Mouse (Mus musculus) mammary gland, adult 2 months (tissue): ENCODE measurements around the gene Steap4. TPM values are rescaled to one million over a fixed set of nuclear protein-coding genes. Genes with fewer than 3 reads are reported as not detected.

ENCODE experiments used
- polyA plus RNA-seq: library from polyadenylated mRNA; depleted of rRNA; stranded (reverse); fragments of >200 nt; gene quantifications from 2 replicates; pipeline ENCODE4 v1.2.3, GENCODE M21; 2012; ENCODE audit warnings: low replicate concordance; rRNA removed

The Steap4 gene
- polyA plus RNA-seq: 82.5 and 181 TPM in 2 replicates

GRCm38 (mm10) chr5:7960176-7960575 is at the start of gene Steap4:
Gene Steap4 (plus strand): TSS chr5:7960457.

Other genes starting within 250 kb of the Steap4 start
- 146 and 237 TPM in 2 replicates for gene Sri, start 85.6 kb downstream of the Steap4 start, polyA plus RNA-seq